Mouse (Mus musculus): Measurements from ENCODE around the gene Wdr63. TPM values are rescaled to one million over a fixed set of nuclear protein-coding genes. Genes with fewer than 3 reads are reported as not detected.

The Wdr63 gene
- polyA plus RNA-seq, 1 experiment from 2014 or later: 0.31 TPM

DNA sequence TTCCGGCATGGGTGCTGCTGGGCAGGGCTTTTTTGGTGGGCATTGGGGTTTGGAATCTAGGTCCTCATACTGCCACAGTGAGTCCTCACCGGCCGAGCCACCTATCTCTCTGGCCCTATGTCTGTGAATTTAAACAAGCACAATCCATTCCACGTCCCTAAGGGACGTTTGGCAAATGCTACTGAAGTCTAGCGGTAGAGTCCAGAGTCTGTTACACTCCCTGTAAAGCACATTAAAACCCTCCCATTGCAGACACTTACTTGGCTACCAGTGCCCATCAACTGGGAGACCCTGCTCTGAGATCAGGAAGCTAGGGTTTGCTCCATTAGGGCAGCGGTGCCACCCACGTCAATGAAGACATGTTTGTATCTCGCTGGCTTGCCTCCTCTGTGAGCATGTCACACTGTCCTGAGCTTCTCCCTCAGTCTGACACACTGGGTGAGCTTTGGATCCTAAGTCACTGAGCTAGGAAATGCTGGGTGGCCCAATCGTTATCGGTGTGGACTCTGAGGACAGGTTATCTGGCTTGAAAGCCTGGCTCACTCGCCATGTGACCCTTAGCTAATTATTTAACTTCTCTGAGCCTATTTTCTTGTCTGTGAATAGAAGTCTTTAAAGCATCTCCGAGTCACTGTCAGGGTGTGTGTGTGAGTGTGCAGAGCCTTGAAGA lies 16.8 kb downstream of the Wdr63 start:
- Histone ChIP-seq H3K9me3 (ENCODE audit: control insufficient read depth, low read length) (no peaks in the 10 kb centered on the region), H3K4me3 (ENCODE audit: low read depth, low read length) (no peak overlapping the region), H3K4me2 (ENCODE audit: low read depth, low read length) (no peak overlapping the region), H3K4me1 (ENCODE audit: control insufficient read depth, insufficient read depth, low read length) (no peaks in the 10 kb centered on the region), H3K27ac (ENCODE audit: low read depth, low read length) (no peak overlapping the region), H3K27me3 (ENCODE audit: control insufficient read depth, insufficient read depth, low read length) (no peaks in the 10 kb centered on the region), H3K9ac (replicated peaks; ENCODE audit: low read depth, low read length) (no peak overlapping the region), H3K36me3 (ENCODE audit: control insufficient read depth, insufficient read depth, low read length) (no peaks in the 10 kb centered on the region)
- ATAC-seq (ENCODE audit: low read depth): no peak
- 92% methylated on average over 13 of the region's 13 CpGs for WGBS

DNA sequence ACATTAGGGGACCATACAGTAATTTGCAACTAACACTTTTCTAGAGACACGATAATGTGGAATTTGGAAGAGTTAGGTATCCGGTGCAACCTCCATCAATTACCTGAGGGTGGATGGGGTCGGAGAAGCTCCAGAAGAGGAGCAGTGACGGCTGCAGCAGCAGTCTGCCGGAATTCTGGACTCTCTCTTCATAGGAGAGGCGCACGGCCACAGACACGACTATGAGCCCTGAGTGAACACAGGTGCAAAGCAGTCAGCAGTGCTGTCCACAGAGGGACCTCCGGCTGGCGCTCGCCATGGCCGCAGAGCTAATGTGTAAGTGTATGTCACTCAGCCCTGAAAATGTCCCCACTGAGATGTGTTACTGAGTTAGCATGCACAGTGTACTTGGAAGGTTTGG lies 27.7 kb downstream of the Wdr63 start:
- 89% methylated on average over 12 of the region's 12 CpGs for WGBS
- H3K4me3 ChIP-seq (ENCODE audit: low read depth, low read length): no peak overlapping the region
- no peak overlapping the region for H3K4me2 ChIP-seq (ENCODE audit: low read depth, low read length)
- H3K4me1 ChIP-seq (ENCODE audit: control insufficient read depth, insufficient read depth, low read length): no peaks in the 10 kb centered on the region
- no peaks in the 10 kb centered on the region for H3K36me3 ChIP-seq (ENCODE audit: control insufficient read depth, insufficient read depth, low read length)
- ATAC-seq (ENCODE audit: low read depth): no peak
- no peaks in the 10 kb centered on the region for H3K27me3 ChIP-seq (ENCODE audit: control insufficient read depth, insufficient read depth, low read length)
- no peak overlapping the region for H3K27ac ChIP-seq (ENCODE audit: low read depth, low read length)
- H3K9me3 ChIP-seq (ENCODE audit: control insufficient read depth, low read length): no peaks in the 10 kb centered on the region
- H3K9ac ChIP-seq (replicated peaks; ENCODE audit: low read depth, low read length): no peak overlapping the region

DNA sequence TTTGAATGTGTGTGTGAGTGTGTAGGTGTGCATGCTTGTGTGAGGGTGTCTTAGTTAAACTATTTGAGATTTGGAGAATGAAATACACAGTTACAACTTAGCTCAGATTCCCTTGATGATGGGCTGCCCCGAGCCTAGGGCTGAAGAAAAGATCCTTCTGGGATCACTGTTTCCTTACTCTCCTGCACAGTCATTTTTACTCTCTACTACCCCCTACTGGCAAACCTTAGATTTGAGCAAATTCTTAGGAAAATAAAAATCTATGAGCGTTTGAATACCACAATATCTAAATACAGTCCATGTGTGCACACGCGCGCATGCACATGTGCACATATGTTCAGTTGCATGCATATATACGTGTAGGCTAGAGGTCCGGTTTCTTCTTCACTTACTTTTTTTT lies 35.1 kb downstream of the Wdr63 start:
- ATAC-seq (ENCODE audit: low read depth): no peak
- Histone ChIP-seq H3K36me3 (ENCODE audit: control insufficient read depth, insufficient read depth, low read length) (no peaks in the 10 kb centered on the region), H3K4me3 (ENCODE audit: low read depth, low read length) (no peak overlapping the region), H3K4me2 (ENCODE audit: low read depth, low read length) (no peak overlapping the region), H3K27ac (ENCODE audit: low read depth, low read length) (no peak overlapping the region), H3K4me1 (ENCODE audit: control insufficient read depth, insufficient read depth, low read length) (no peaks in the 10 kb centered on the region), H3K27me3 (ENCODE audit: control insufficient read depth, insufficient read depth, low read length) (no peaks in the 10 kb centered on the region), H3K9ac (replicated peaks; ENCODE audit: low read depth, low read length) (no peak overlapping the region), H3K9me3 (ENCODE audit: control insufficient read depth, low read length) (no peaks in the 10 kb centered on the region)
- 74% methylated on average over 7 of the region's 7 CpGs for WGBS

DNA sequence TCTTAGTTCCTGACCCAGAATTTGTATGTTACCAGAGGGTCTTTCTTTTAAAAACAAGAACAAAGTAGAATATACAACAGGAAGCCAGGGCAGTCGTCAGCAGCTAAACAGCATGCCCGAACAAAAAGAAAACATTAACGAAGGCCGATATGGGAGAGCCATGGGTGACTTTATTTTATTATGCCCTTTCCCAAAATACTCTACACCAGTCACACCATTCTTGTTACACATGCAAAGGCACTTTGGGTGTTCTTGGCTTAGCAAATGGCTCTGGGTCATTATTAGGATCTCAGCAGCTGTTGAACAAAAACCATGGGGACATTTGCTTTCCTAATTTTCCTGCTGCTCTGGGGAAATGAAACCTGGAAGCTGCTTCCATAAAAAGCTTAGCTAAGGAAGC lies 38.7 kb downstream of the Wdr63 start:
- H3K27ac ChIP-seq (ENCODE audit: low read depth, low read length): no peak overlapping the region
- no peaks in the 10 kb centered on the region for H3K36me3 ChIP-seq (ENCODE audit: control insufficient read depth, insufficient read depth, low read length)
- WGBS: 87% methylated on average over 4 of the region's 4 CpGs

DNA sequence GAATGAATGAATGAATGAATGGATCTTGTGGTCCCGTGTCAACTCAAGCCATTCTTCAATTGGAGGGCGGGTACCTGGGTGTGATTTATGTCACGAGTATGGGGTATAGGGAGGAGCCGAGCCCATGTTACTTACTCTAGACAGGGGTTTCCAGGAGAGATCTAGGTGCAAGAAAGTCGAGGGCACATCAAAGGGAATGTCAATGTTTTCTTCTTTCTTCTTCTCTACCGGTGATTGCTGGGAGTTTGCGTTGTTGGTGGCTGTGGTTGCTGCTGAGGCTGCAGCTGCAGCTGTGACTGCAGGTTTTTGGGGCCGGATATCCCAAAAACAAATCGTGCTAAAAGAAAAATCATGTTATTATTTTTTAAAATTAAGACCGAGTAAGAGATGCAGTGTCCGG lies 44.8 kb downstream of the Wdr63 start:
- Histone ChIP-seq H3K4me2 (ENCODE audit: low read depth, low read length) (no peak overlapping the region), H3K9ac (replicated peaks; ENCODE audit: low read depth, low read length) (no peak overlapping the region), H3K36me3 (ENCODE audit: control insufficient read depth, insufficient read depth, low read length) (no peaks in the 10 kb centered on the region), H3K4me3 (ENCODE audit: low read depth, low read length) (no peak overlapping the region), H3K27me3 (ENCODE audit: control insufficient read depth, insufficient read depth, low read length) (no peaks in the 10 kb centered on the region), H3K9me3 (ENCODE audit: control insufficient read depth, low read length) (no peaks in the 10 kb centered on the region), H3K27ac (ENCODE audit: low read depth, low read length) (no peak overlapping the region), H3K4me1 (ENCODE audit: control insufficient read depth, insufficient read depth, low read length) (no peaks in the 10 kb centered on the region)
- 90% methylated on average over 11 of the region's 11 CpGs for WGBS
- ATAC-seq (ENCODE audit: low read depth): no peak

More for the DNA sequence above, 38.7 kb downstream of the Wdr63 start:
- H3K4me2 ChIP-seq (ENCODE audit: low read depth, low read length): no peak overlapping the region
- H3K27me3 ChIP-seq (ENCODE audit: control insufficient read depth, insufficient read depth, low read length): no peaks in the 10 kb centered on the region
- no peaks in the 10 kb centered on the region for H3K4me1 ChIP-seq (ENCODE audit: control insufficient read depth, insufficient read depth, low read length)
- no peaks in the 10 kb centered on the region for H3K9me3 ChIP-seq (ENCODE audit: control insufficient read depth, low read length)
- H3K4me3 ChIP-seq (ENCODE audit: low read depth, low read length): no peak overlapping the region
- no peak for ATAC-seq (ENCODE audit: low read depth)
- no peak overlapping the region for H3K9ac ChIP-seq (replicated peaks; ENCODE audit: low read depth, low read length)

DNA sequence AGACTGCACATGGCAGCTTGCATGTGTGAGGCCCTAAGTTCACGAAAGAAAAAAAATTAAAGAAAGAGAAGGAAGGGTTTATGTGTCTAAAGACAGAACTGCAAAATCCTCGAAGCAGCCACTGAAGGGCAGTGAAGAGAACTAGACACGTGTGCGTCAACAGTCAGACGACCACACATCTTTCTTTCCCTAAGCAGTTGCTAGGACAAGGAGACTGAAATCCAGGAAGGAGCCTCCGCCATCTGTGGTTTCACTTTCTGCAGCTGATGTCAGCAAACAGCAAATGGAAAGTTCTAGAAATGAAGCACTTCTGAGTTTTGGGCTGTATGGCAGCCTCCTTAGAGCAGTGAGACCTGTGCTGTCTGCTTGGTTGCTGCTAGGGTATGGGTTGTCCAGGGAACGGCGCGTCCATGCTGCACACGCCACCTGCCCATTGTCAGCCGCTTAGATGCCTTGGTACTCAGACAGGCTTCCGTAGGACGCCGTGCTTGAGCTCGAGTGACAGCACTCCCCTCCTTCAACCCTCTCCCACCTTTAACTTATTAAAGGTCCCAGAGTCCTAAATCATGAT lies 48.5 kb downstream of the Wdr63 start:
- no peak for ATAC-seq (ENCODE audit: low read depth)
- H3K9ac ChIP-seq (replicated peaks; ENCODE audit: low read depth, low read length): no peak overlapping the region
- H3K27ac ChIP-seq (ENCODE audit: low read depth, low read length): no peak overlapping the region
- no peaks in the 10 kb centered on the region for H3K9me3 ChIP-seq (ENCODE audit: control insufficient read depth, low read length)
- no peak overlapping the region for H3K4me3 ChIP-seq (ENCODE audit: low read depth, low read length)
- H3K4me2 ChIP-seq (ENCODE audit: low read depth, low read length): no peak overlapping the region
- 83% methylated on average over 15 of the region's 15 CpGs for WGBS
- no peaks in the 10 kb centered on the region for H3K27me3 ChIP-seq (ENCODE audit: control insufficient read depth, insufficient read depth, low read length)
- no peaks in the 10 kb centered on the region for H3K36me3 ChIP-seq (ENCODE audit: control insufficient read depth, insufficient read depth, low read length)
- H3K4me1 ChIP-seq (ENCODE audit: control insufficient read depth, insufficient read depth, low read length): no peaks in the 10 kb centered on the region

DNA sequence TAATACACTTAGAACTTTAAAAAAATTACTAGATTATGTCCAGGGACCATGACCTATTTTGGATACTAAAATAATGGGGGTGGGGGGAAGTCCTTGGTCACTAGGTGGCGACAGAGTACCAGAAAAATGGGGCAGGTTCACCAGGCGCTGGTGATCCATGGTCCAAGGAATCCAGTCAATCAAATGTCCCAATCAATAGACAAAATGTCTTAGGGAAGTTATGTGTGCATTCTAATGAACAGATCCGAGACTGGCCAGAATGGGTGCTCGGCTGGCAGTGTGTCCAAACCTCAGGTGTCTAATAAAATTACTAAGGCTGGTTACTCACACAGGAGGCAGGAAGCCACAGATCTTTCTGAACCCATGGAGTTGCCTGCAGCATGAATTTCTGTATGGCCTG lies 49.7 kb downstream of the Wdr63 start:
- no peak overlapping the region for H3K9ac ChIP-seq (replicated peaks; ENCODE audit: low read depth, low read length)
- no peak for ATAC-seq (ENCODE audit: low read depth)
- 18% methylated on average over 4 of the region's 4 CpGs for WGBS
- no peaks in the 10 kb centered on the region for H3K27me3 ChIP-seq (ENCODE audit: control insufficient read depth, insufficient read depth, low read length)
- no peak overlapping the region for H3K4me2 ChIP-seq (ENCODE audit: low read depth, low read length)
- no peak overlapping the region for H3K4me3 ChIP-seq (ENCODE audit: low read depth, low read length)
- no peaks in the 10 kb centered on the region for H3K4me1 ChIP-seq (ENCODE audit: control insufficient read depth, insufficient read depth, low read length)
- no peak overlapping the region for H3K27ac ChIP-seq (ENCODE audit: low read depth, low read length)
- no peaks in the 10 kb centered on the region for H3K36me3 ChIP-seq (ENCODE audit: control insufficient read depth, insufficient read depth, low read length)
- H3K9me3 ChIP-seq (ENCODE audit: control insufficient read depth, low read length): no peaks in the 10 kb centered on the region

DNA sequence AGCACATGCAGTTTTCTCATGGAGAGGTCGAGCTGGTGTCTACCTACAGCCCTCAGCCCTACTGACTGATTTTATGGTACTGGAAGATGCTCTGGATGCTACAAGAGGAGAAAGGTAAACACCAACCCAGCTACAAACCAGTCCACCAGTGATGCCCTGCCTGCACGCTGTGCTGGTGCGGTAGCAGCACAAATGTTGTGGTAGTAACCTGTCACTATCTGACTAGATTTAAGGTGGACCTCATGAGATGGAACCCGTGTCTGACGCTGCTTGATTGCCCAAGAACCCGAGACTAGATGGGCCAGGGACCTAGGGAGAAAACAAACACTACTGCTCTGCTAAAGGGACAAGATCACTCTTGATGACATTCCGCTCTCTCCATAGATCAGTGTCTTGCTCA lies 50.8 kb downstream of the Wdr63 start:
- Histone ChIP-seq H3K27ac (ENCODE audit: low read depth, low read length) (no peak overlapping the region), H3K4me2 (ENCODE audit: low read depth, low read length) (no peak overlapping the region), H3K27me3 (ENCODE audit: control insufficient read depth, insufficient read depth, low read length) (no peaks in the 10 kb centered on the region), H3K9ac (replicated peaks; ENCODE audit: low read depth, low read length) (no peak overlapping the region), H3K9me3 (ENCODE audit: control insufficient read depth, low read length) (no peaks in the 10 kb centered on the region), H3K4me3 (ENCODE audit: low read depth, low read length) (no peak overlapping the region), H3K4me1 (ENCODE audit: control insufficient read depth, insufficient read depth, low read length) (no peaks in the 10 kb centered on the region), H3K36me3 (ENCODE audit: control insufficient read depth, insufficient read depth, low read length) (no peaks in the 10 kb centered on the region)
- WGBS: 82% methylated on average over 7 of the region's 7 CpGs
- no peak for ATAC-seq (ENCODE audit: low read depth)

DNA sequence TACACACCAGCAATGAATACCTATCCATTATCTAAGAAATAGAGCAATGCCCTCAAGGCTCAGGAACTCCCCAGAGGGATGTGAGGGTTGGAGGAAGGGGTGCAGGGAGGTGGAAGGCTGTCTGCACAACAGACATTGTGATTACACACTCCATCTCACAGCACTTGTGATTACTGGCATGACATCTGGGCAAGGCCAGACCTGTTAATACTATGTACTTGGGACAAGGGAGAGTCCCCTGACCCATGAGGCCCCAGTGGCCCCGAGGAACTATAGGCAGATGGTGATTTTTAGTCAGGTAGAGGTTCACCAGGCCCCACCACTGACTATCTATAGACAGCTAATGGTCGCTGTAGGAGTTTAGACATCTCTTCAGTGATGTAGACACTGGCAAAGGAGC lies 54.1 kb downstream of the Wdr63 start:
- H3K4me3 ChIP-seq (ENCODE audit: low read depth, low read length): no peak overlapping the region
- H3K9ac ChIP-seq (replicated peaks; ENCODE audit: low read depth, low read length): no peak overlapping the region
- H3K36me3 ChIP-seq (ENCODE audit: control insufficient read depth, insufficient read depth, low read length): no peaks in the 10 kb centered on the region
- H3K4me1 ChIP-seq (ENCODE audit: control insufficient read depth, insufficient read depth, low read length): no peaks in the 10 kb centered on the region; the same call in 1 of the 2 replicates
- no peak overlapping the region for H3K27ac ChIP-seq (ENCODE audit: low read depth, low read length)
- WGBS: 81% methylated on average over 2 of the region's 2 CpGs
- ATAC-seq (ENCODE audit: low read depth): no peak
- H3K4me2 ChIP-seq (ENCODE audit: low read depth, low read length): no peak overlapping the region
- H3K9me3 ChIP-seq (ENCODE audit: control insufficient read depth, low read length): no peaks in the 10 kb centered on the region
- H3K27me3 ChIP-seq (ENCODE audit: control insufficient read depth, insufficient read depth, low read length): no peaks in the 10 kb centered on the region
